Mouse (Mus musculus): ENCODE measurements around the gene Ubd. TPM values are rescaled to one million over a fixed set of nuclear protein-coding genes. Genes with fewer than 3 reads are reported as not detected.

Ubd gene
- total and polyA plus RNA-seq, 3 experiments = not detected

GRCm38 (mm10) chr17:37194782-37195181 is 1.1 kb downstream of the Ubd start:
- no peak for TF ChIP-seq JUND (IDR thresholded peaks at IDR 0.05; ENCODE audit: low read depth, low read length)
- no peaks in the 10 kb centered on the region for H3K79me2 ChIP-seq (ENCODE audit: control insufficient read depth, insufficient read depth, low read length, poor library complexity)
- DNase-seq (ENCODE audit: low read depth, low spot score) = no peak

DNA sequence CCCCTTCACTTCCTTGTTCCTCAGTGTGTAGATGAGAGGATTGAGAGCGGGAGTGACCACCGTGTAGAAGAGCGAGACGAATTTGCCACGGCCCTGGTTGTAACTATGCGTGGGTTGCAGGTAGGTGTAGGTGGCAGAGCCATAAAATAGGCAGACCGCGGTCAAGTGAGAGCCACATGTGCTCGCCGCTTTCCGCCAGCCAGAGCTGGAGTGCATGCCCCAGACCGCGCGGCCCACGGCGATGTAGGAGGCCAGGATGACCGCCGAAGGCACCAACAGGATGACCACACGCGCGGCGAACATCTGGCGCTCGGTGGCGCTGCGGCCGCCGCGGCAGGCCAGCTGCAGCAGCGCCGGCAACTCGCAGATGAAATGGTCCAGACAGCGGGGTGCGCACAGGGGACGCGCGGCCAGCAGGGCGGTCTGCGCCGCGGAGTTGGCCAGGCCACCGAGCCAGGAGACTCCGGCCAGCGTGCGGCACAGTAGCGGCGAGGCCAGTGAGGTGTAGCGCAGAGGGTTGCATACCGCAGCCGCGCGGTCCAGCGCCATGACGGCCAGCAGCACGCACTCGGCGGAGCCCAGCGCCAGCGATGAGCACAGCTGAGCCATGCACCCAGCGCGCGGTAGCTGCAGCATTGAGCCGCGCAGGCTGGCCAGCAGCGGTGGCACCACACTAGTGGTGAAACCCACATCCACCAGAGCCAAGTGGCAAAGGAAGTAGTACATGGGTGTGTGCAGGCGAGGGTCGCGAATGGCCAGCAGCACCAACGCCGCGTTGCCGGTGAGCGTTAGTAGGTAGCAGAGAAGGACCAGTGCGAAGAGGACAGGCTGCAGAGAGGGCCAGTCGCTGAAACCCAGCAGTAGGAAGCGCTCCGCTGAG is 3.4 kb downstream of the Ubd start:
- no peak for TF ChIP-seq NELFE (IDR thresholded peaks at IDR 0.05; ENCODE audit: low read depth, low read length)
- no peak for TF ChIP-seq JUND (IDR thresholded peaks at IDR 0.05; ENCODE audit: low read depth, low read length)
- no peak for TF ChIP-seq ZMIZ1 (IDR thresholded peaks at IDR 0.05; ENCODE audit: low read depth, low read length)
- no peak for TF ChIP-seq MAZ (IDR thresholded peaks at IDR 0.05; ENCODE audit: low read depth, low read length)
- no peaks in the 10 kb centered on the region for H3K36me3 ChIP-seq (ENCODE audit: control insufficient read depth in 1 of 2, insufficient read depth in 2 of 2, low read length in 2 of 2)
- H3K4me1 ChIP-seq (ENCODE audit: control insufficient read depth in 1 of 2, insufficient read depth in 2 of 2, low read length in 2 of 2) = no peaks in the 10 kb centered on the region
- no peak overlapping the region for H3K4me3 ChIP-seq (ENCODE audit: control insufficient read depth in 1 of 2, insufficient read depth in 1 of 2, low read depth in 2 of 2, low read length in 2 of 2)
- DNase-seq (ENCODE audit: low read depth, low spot score) = no peak
- no peaks in the 10 kb centered on the region; a peak in 2 of 4 replicates for H3K27me3 ChIP-seq (ENCODE audit: control insufficient read depth in 1 of 2, insufficient read depth in 2 of 2, low read length in 2 of 2)
- H3K79me2 ChIP-seq (ENCODE audit: control insufficient read depth, insufficient read depth, low read length, poor library complexity) = no peaks in the 10 kb centered on the region
- H3K9me3 ChIP-seq (replicated peaks; ENCODE audit: insufficient read depth, low read length) = no peaks in the 10 kb centered on the region
- no peak overlapping the region for H3K9ac ChIP-seq (ENCODE audit: control insufficient read depth, low read depth, low read length, poor library complexity, severe bottlenecking)
- no peak overlapping the region for H3K27ac ChIP-seq (ENCODE audit: control insufficient read depth, low read depth, low read length)

More at GRCm38 (mm10) chr17:37194782-37195181, 1.1 kb downstream of the Ubd start:
- no peak overlapping the region for H3K9ac ChIP-seq (ENCODE audit: control insufficient read depth, low read depth, low read length, poor library complexity, severe bottlenecking)
- H3K4me1 ChIP-seq (ENCODE audit: control insufficient read depth in 1 of 2, insufficient read depth in 2 of 2, low read length in 2 of 2) = no peaks in the 10 kb centered on the region
- no peak overlapping the region for H3K27ac ChIP-seq (ENCODE audit: control insufficient read depth, low read depth, low read length)
- H3K36me3 ChIP-seq (ENCODE audit: control insufficient read depth in 1 of 2, insufficient read depth in 2 of 2, low read length in 2 of 2) = no peaks in the 10 kb centered on the region
- no peaks in the 10 kb centered on the region; a peak in 2 of 4 replicates for H3K27me3 ChIP-seq (ENCODE audit: control insufficient read depth in 1 of 2, insufficient read depth in 2 of 2, low read length in 2 of 2)
- H3K4me3 ChIP-seq (ENCODE audit: control insufficient read depth in 1 of 2, insufficient read depth in 1 of 2, low read depth in 2 of 2, low read length in 2 of 2) = no peak overlapping the region
- H3K9me3 ChIP-seq (replicated peaks; ENCODE audit: insufficient read depth, low read length) = no peaks in the 10 kb centered on the region

- DNase-seq (ENCODE audit: low read depth, low spot score) = no peak
- H3K27me3 ChIP-seq (ENCODE audit: control insufficient read depth in 1 of 2, insufficient read depth in 2 of 2, low read length in 2 of 2) = no peaks in the 10 kb centered on the region; a peak in 2 of 4 replicates
- TF ChIP-seq NELFE (IDR thresholded peaks at IDR 0.05; ENCODE audit: low read depth, low read length) (no peak), GATA1 (IDR thresholded peaks at IDR 0.05; ENCODE audit: low read depth, low read length) (no peak), CHD2 (IDR thresholded peaks at IDR 0.05; ENCODE audit: low read length) (no peak), E2F4 (IDR thresholded peaks at IDR 0.05; ENCODE audit: borderline replicate concordance, low read depth, low read length) (no peak), HCFC1 (IDR thresholded peaks at IDR 0.05; ENCODE audit: low read depth, low read length) (no peak), MXI1 (IDR thresholded peaks at IDR 0.05; ENCODE audit: low read depth, low read length) (no peak), UBTF (IDR thresholded peaks at IDR 0.05; ENCODE audit: borderline replicate concordance, insufficient read depth, low read depth, low read length) (no peak), BHLHE40 (IDR thresholded peaks at IDR 0.05; ENCODE audit: borderline replicate concordance, low read depth, low read length) (no peak), USF1 (IDR thresholded peaks at IDR 0.05; ENCODE audit: low read depth, low read length) (no peak), ZMIZ1 (IDR thresholded peaks at IDR 0.05; ENCODE audit: low read depth, low read length) (no peak), RCOR1 (IDR thresholded peaks at IDR 0.05; ENCODE audit: low read depth, low read length) (no peak), MEF2A (IDR thresholded peaks at IDR 0.05; ENCODE audit: extremely low read depth, insufficient replicate concordance, low read depth, low read length, poor library complexity, severe bottlenecking) (no peak), POLR2A (IDR thresholded peaks at IDR 0.05; ENCODE audit: control insufficient read depth in 1 of 2, insufficient read depth in 1 of 2, low read depth in 1 of 2, low read length in 2 of 2, poor library complexity in 1 of 2) (no peak), MAZ (IDR thresholded peaks at IDR 0.05; ENCODE audit: low read depth, low read length) (no peak), ZNF384 (IDR thresholded peaks at IDR 0.05; ENCODE audit: low read depth, low read length) (no peak), TBP (IDR thresholded peaks at IDR 0.05; ENCODE audit: low read depth, low read length) (no peak), MAFK (IDR thresholded peaks at IDR 0.05; ENCODE audit: borderline replicate concordance, low read depth, low read length) (no peak), MAX (IDR thresholded peaks at IDR 0.05; ENCODE audit: low read length) (no peak)
- no peak within 1 kb of the TSS for H3K9ac ChIP-seq (ENCODE audit: control insufficient read depth, low read depth, low read length, poor library complexity, severe bottlenecking)
- no peaks in the 10 kb centered on the region for H3K4me1 ChIP-seq (ENCODE audit: control insufficient read depth in 1 of 2, insufficient read depth in 2 of 2, low read length in 2 of 2)
- no peaks in the 10 kb centered on the region for H3K9me3 ChIP-seq (replicated peaks; ENCODE audit: insufficient read depth, low read length)
- no peak within 1 kb of the TSS for H3K4me3 ChIP-seq (ENCODE audit: control insufficient read depth in 1 of 2, insufficient read depth in 1 of 2, low read depth in 2 of 2, low read length in 2 of 2)
- no peaks in the 10 kb centered on the region for H3K79me2 ChIP-seq (ENCODE audit: control insufficient read depth, insufficient read depth, low read length, poor library complexity)
- H3K36me3 ChIP-seq (ENCODE audit: control insufficient read depth in 1 of 2, insufficient read depth in 2 of 2, low read length in 2 of 2) = no peaks in the 10 kb centered on the region
- H3K27ac ChIP-seq (ENCODE audit: control insufficient read depth, low read depth, low read length) = no peak within 1 kb of the TSS
Observed at GRCm38 (mm10) chr17:37200894-37201293, 7.2 kb downstream of the Ubd start, which contains the start of gene Olfr94. Gene Olfr94, minus strand, starts transcription at chr17:37200994.
